Mouse (Mus musculus) C2C12 (cell line): Measurements from ENCODE around the gene Tnni1.

Experiments used
- CEBPB ChIP-seq: IDR thresholded peaks from one replicate; pipeline ENCODE4 v1.6.1; 2011; ENCODE audit warnings: low read depth, mild to moderate bottlenecking, control low read depth, moderate library complexity
- CTCF ChIP-seq: IDR thresholded peaks from one replicate; pipeline ENCODE4 v1.5.1; 2011; ENCODE audit not compliant: control insufficient read depth, insufficient read depth, insufficient read length
- MAX ChIP-seq: IDR thresholded peaks from one replicate; pipeline ENCODE4 v1.6.1; 2011; ENCODE audit warnings: mild to moderate bottlenecking, control low read depth
- MYOD1 ChIP-seq: IDR thresholded peaks from one replicate; pipeline ENCODE4 v1.6.1; 2011; ENCODE audit warnings: low read depth; ENCODE audit not compliant: control insufficient read depth, insufficient read length
- MYOG ChIP-seq: IDR thresholded peaks from one replicate; pipeline ENCODE4 v1.6.1; 2011; ENCODE audit not compliant: control insufficient read depth, insufficient read length; ENCODE audit errors: extremely low read depth
- USF1 ChIP-seq: IDR thresholded peaks from one replicate; pipeline ENCODE4 v1.6.1; 2011; ENCODE audit warnings: low read depth, mild to moderate bottlenecking, control low read depth, moderate library complexity

- peak; percentile 39 for TF ChIP-seq CTCF
- no peak for TF ChIP-seq MYOD1
- TF ChIP-seq USF1 = no peak
- no peak for TF ChIP-seq MAX
- no peak for TF ChIP-seq MYOG
- TF ChIP-seq CEBPB = no peak
Observed at GRCm38 (mm10) chr1:135789815-135790214, 10.6 kb downstream of the Tnni1 start.
